Mouse (Mus musculus): Measurements from ENCODE around the gene Flt3.

DNA sequence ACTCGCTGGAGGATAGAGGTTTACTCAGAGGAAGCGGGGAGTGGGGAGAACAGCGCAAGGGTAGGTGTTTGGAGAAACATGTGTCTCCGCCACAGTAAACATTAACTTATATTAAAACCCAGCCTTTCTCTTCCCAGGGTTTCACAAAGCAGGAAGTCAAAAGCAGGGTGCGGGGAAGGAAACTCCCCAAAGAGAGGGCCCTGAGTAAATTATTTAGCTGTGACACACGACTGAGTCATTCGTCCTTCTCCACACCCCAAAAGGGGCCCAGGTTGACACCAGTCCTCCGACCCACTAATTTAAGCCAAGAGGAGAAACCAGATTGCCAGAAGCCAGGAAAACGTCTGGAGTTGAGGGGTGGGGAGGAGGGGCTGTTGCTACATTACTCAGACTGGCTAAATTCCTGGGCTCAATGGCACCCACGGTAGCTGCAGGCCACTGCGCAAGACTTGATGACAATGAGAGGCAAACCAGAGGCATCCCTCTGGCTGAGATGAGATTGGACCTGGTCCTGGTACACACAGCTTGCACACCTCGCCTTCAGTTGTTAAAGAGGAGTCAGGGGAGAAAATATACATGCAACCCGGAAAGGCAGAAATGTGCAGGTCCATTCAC, 107.7 kb downstream of the Flt3 start:
- no peak for TF ChIP-seq CTCF (IDR thresholded peaks at IDR 0.05; ENCODE audit: borderline replicate concordance, insufficient read depth, low read length)
- no peak for TF ChIP-seq POLR2A (IDR thresholded peaks at IDR 0.05; ENCODE audit: low read depth, low read length)

Measured in embryonic fibroblast, embryonic 13.5 days (primary cell).